Mouse (Mus musculus): ENCODE results near the gene Rmdn2. TPM values are rescaled to one million over a fixed set of nuclear protein-coding genes. Genes with fewer than 3 reads are reported as not detected.

Gene Rmdn2
- total RNA-seq, 2 experiments from 2014 or later, result 9.5 to 10.9 TPM

- intact Hi-C loops (cut with DNase I), result no loop called here
- DNase-seq, result peak; percentile 73
Measured at GRCm38 (mm10) chr17:79614691-79615588, 3.3 kb downstream of the Rmdn2 start.

GRCm38 (mm10) chr17:79615897-79616296, 4.2 kb downstream of the Rmdn2 start:
- intact Hi-C loops (cut with DNase I), result no loop called here
- DNase-seq, result no peak

GRCm38 (mm10) chr17:79616621-79617020, 5.0 kb downstream of the Rmdn2 start:
- DNase-seq, result no peak
- intact Hi-C loops (cut with DNase I), result no loop called here

- DNase-seq, result no peak
- intact Hi-C loops (cut with DNase I), result no loop called here
Measured at GRCm38 (mm10) chr17:79618455-79618854, 6.8 kb downstream of the Rmdn2 start.

GRCm38 (mm10) chr17:79618984-79619383, 7.3 kb downstream of the Rmdn2 start:
- intact Hi-C loops (cut with DNase I), result no loop called here
- no peak for DNase-seq

GRCm38 (mm10) chr17:79622050-79622449, 10.4 kb downstream of the Rmdn2 start:
- intact Hi-C loops (cut with DNase I), result no loop called here
- DNase-seq, result no peak

GRCm38 (mm10) chr17:79622574-79622973, 10.9 kb downstream of the Rmdn2 start:
- no peak for DNase-seq
- intact Hi-C loops (cut with DNase I), result no loop called here

GRCm38 (mm10) chr17:79623841-79624240, 12.2 kb downstream of the Rmdn2 start:
- intact Hi-C loops (cut with DNase I), result no loop called here

GRCm38 (mm10) chr17:79626241-79626816, 14.7 kb downstream of the Rmdn2 start:
- intact Hi-C loops (cut with DNase I), result no loop called here
- no peak for DNase-seq

More at GRCm38 (mm10) chr17:79623841-79624240, 12.2 kb downstream of the Rmdn2 start:
- DNase-seq, result no peak

GRCm38 (mm10) chr17:79649893-79650292, 38.2 kb downstream of the Rmdn2 start:
- no peak for DNase-seq
- intact Hi-C loops (cut with DNase I), result no loop called here

- intact Hi-C loops (cut with DNase I), result no loop called here
- no peak for DNase-seq
Measured at GRCm38 (mm10) chr17:79650297-79650696, 38.6 kb downstream of the Rmdn2 start.

GRCm38 (mm10) chr17:79653171-79653570, 41.5 kb downstream of the Rmdn2 start:
- no peak for DNase-seq
- intact Hi-C loops (cut with DNase I), result no loop called here

- intact Hi-C loops (cut with DNase I), result no loop called here
- DNase-seq, result no peak
Measured at GRCm38 (mm10) chr17:79654187-79654586, 42.5 kb downstream of the Rmdn2 start.

GRCm38 (mm10) chr17:79657785-79658184, 46.1 kb downstream of the Rmdn2 start:
- intact Hi-C loops (cut with DNase I), result no loop called here
- DNase-seq, result no peak

- DNase-seq, result no peak
- intact Hi-C loops (cut with DNase I), result no loop called here
Measured at GRCm38 (mm10) chr17:79658452-79658851, 46.8 kb downstream of the Rmdn2 start.

- DNase-seq, result no peak
- intact Hi-C loops (cut with DNase I), result no loop called here
Measured at GRCm38 (mm10) chr17:79658863-79659262, 47.2 kb downstream of the Rmdn2 start.

- DNase-seq, result peak; percentile 72
- intact Hi-C loops (cut with DNase I), result loop anchor here (5.0 kb wide), 1 partner anchor 531 kb away; no protein-coding TSS in a partner anchor
Measured at GRCm38 (mm10) chr17:79661387-79661786, 49.7 kb downstream of the Rmdn2 start.

GRCm38 (mm10) chr17:79661848-79662247, 50.2 kb downstream of the Rmdn2 start:
- intact Hi-C loops (cut with DNase I), result loop anchor here (2.0 to 5.0 kb wide), 2 partner anchors 179 to 530 kb away; no protein-coding TSS in a partner anchor
- DNase-seq, result no peak

- intact Hi-C loops (cut with DNase I), result loop anchor here (2.0 to 5.0 kb wide), 2 partner anchors 177 to 529 kb away; no protein-coding TSS in a partner anchor
- DNase-seq, result no peak
Measured at GRCm38 (mm10) chr17:79663393-79664105, 51.9 kb downstream of the Rmdn2 start.

- intact Hi-C loops (cut with DNase I), result loop anchor here (5.0 kb wide), 1 partner anchor 528 kb away; no protein-coding TSS in a partner anchor
- no peak for DNase-seq
Measured at GRCm38 (mm10) chr17:79664106-79664417, 52.4 kb downstream of the Rmdn2 start.

GRCm38 (mm10) chr17:79670837-79671236, 59.2 kb downstream of the Rmdn2 start:
- intact Hi-C loops (cut with DNase I), result no loop called here
- no peak for DNase-seq

Data from left cerebral cortex, postnatal 4 days (tissue).